Mouse (Mus musculus) bone marrow macrophage, adult 2 months (primary cell): Measurements from ENCODE around the gene Grn.

Experiments
- CTCF ChIP-seq: IDR thresholded peaks from 2 replicates; pipeline ENCODE4 v1.5.1; 2012; ENCODE audit warnings: low read depth, mild to moderate bottlenecking, low read length, moderate library complexity
- POLR2A ChIP-seq: IDR thresholded peaks from 2 replicates; pipeline ENCODE4 v1.6.1; 2012; ENCODE audit warnings: mild to moderate bottlenecking, low read depth, low read length, borderline replicate concordance

GRCm38 (mm10) chr11:102407834-102408215, 22.3 kb upstream of the Grn start, which contains the start of gene Slc25a39:
- no peak for TF ChIP-seq POLR2A
- no peak for TF ChIP-seq CTCF
